Mouse (Mus musculus): ENCODE results near the gene Olfr884.

The Olfr884 gene

DNA sequence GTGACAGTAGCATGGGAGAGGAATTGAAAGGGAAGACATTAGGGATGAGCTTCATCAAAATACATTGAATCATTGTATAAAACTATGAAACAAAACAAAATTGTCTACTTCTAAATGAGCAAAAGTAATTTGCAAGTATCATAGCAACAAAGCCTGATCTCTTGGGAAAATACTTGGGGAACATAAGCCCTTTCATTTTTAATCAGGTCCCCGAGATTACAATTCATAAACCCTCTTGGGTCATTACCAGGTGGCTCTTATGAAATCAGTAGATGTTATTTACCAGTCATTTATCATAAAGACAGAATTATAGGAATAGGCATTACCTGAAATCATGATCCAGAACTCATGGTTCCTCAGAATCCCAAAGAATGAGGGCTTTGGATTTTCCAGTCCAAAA is at the start of gene Olfr884:
Gene Olfr884 (plus strand): TSS at position 301 of the 400 bp plus-strand sequence.
- no peak for DNase-seq (ENCODE audit: extremely low spot score)

DNA sequence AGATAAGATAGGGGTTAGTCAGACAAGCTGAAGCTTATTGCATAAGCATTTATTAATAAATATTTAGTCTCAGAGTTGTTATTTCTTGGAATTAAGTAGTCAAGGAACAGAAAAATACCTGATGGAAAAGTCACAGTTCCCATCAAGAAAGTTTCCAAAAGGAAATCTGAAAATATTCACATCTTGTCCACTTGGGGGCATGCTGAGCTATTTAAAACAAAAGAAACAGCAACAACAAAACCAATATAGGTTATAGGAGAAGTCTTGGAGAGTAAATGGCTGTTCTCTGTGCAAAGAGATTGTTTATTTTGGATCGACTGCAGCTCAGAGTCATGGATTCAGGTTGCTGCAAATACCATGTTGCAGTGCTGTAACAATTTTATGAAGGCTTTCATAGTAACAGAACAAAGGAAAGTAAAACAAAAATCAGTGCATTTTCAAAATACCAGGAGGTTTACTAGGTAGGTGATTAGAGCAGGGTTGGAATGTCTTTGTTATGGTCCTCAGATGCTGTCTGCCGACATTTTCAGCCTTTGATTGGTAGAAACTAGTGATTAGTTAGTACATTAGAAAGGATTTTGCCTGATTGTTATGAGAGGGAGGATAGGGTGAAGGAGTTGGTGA is 47.7 kb upstream of the Olfr884 start:
- no peak for DNase-seq (ENCODE audit: extremely low spot score)

- no peak for DNase-seq (ENCODE audit: extremely low spot score)
Observed at GRCm38 (mm10) chr9:38000021-38000420, 46.3 kb upstream of the Olfr884 start.

GRCm38 (mm10) chr9:38025508-38025907 is 20.8 kb upstream of the Olfr884 start, which contains the start of gene Olfr883:
TSS of gene Olfr883 (plus strand) at chr9:38025808.
- no peak for DNase-seq (ENCODE audit: extremely low spot score)

- DNase-seq (ENCODE audit: extremely low spot score) = no peak
Observed at GRCm38 (mm10) chr9:38061022-38061421, 14.7 kb downstream of the Olfr884 start, which contains the start of gene Olfr885. TSS of gene Olfr885 (plus strand) at chr9:38061322.

GRCm38 (mm10) chr9:38083772-38084171 is 37.4 kb downstream of the Olfr884 start, which contains the start of gene Olfr887:
TSS of gene Olfr887 (plus strand) at chr9:38084072.
- DNase-seq (ENCODE audit: extremely low spot score) = no peak
